In genomic region chr15:80005436-80005835, GRCm38 (mm10) we compare ENCODE assay signal across 11 mouse cellular contexts. TPM values are rescaled to one million over a fixed set of nuclear protein-coding genes. Genes with fewer than 3 reads are reported as not detected.
DNase-seq lines count a peak whose midpoint lies in the region; ATAC-seq and TF ChIP-seq lines count a peak whose summit lies in the region.
"Had no signal": no experiment of that assay in that cellular context is flagged by ENCODE, and none has a peak within 500 bp of the region (broad histone marks: within the 10 kb centered on the region; RNA-seq: fewer than 3 reads in every experiment).

No protein-coding gene starts in this region.

- H3K4me1 ChIP-seq in kidney, embryonic 14.5 days (ENCODE audit: control insufficient read depth, insufficient read depth, low read length), result peaks cover 9% of the 10 kb centered on the region; the same call in 1 of the 2 replicates
- peaks cover 33% of the 10 kb centered on the region for H3K4me1 ChIP-seq in midbrain, embryonic 10.5 days
- H3K4me1 ChIP-seq in midbrain, embryonic 11.5 days (ENCODE audit: control insufficient read depth, insufficient read depth, low read length), result peaks cover 14% of the 10 kb centered on the region
- H3K4me1 ChIP-seq in heart, postnatal 0 days (ENCODE audit: control insufficient read depth, insufficient read depth), result peaks cover 45% of the 10 kb centered on the region
- peaks cover 21% of the 10 kb centered on the region for H3K4me1 ChIP-seq in stomach, embryonic 16.5 days (ENCODE audit: control insufficient read depth, insufficient read depth, low read length)
- H3K4me1 ChIP-seq in hindbrain, embryonic 11.5 days (replicated peaks; ENCODE audit: control insufficient read depth, insufficient read depth, low read length), result peaks cover 10% of the 10 kb centered on the region

- DNase-seq in kidney, postnatal 14 days, result no peak
- DNase-seq in midbrain, embryonic 10.5 days (ENCODE audit: low spot score), result no peak
- no peak for DNase-seq in midbrain, embryonic 11.5 days (ENCODE audit: low spot score, missing footprints)
- DNase-seq in heart, postnatal 0 days (ENCODE audit: low spot score), result peak; percentile 8
- no peak for DNase-seq in hindbrain, embryonic 11.5 days (ENCODE audit: low spot score)
- DNase-seq in right cerebral cortex, postnatal 36 days (ENCODE audit: low spot score in 2 of 2), result no peak
- DNase-seq: thymus, postnatal 36 days had no signal

- TF ChIP-seq CTCF in heart, postnatal 0 days (IDR thresholded peaks at IDR 0.05; ENCODE audit: low read depth), result no peak

- no peak for ATAC-seq in kidney, embryonic 14.5 days (ENCODE audit: low FRiP score, low TSS enrichment)
- no peak for ATAC-seq in midbrain, embryonic 11.5 days (ENCODE audit: low FRiP score)
- ATAC-seq in heart, postnatal 0 days (ENCODE audit: insufficient read depth, low read depth), result no peak
- no peak for ATAC-seq in stomach, embryonic 16.5 days (ENCODE audit: insufficient read depth, low FRiP score)
- ATAC-seq in hindbrain, embryonic 11.5 days (ENCODE audit: low FRiP score), result no peak

- no peak overlapping the region for H3K9ac ChIP-seq in kidney, embryonic 14.5 days (ENCODE audit: low read depth, low read length)
- no peak overlapping the region for H3K9ac ChIP-seq in midbrain, embryonic 11.5 days (ENCODE audit: low read length)
- H3K9ac ChIP-seq in heart, postnatal 0 days (replicated peaks; ENCODE audit: low read depth, low read length), result peak overlapping the region; percentile 31; the same call in 1 of the 2 replicates
- peak overlapping the region; percentile 14; the same call in 1 of the 2 replicates for H3K9ac ChIP-seq in stomach, embryonic 16.5 days (ENCODE audit: low read length)
- H3K9ac ChIP-seq in hindbrain, embryonic 11.5 days (ENCODE audit: low read depth, low read length), result no peak overlapping the region
- H3K9ac ChIP-seq: limb, embryonic 13.5 days; midbrain, embryonic 13.5 days had no signal

- WGBS in kidney, embryonic 14.5 days, result 78% methylated on average over 10 of the region's 10 CpGs
- WGBS in midbrain, embryonic 10.5 days, result 76% methylated on average over 10 of the region's 10 CpGs
- WGBS in midbrain, embryonic 11.5 days, result 72% methylated on average over 10 of the region's 10 CpGs
- 54% methylated on average over 10 of the region's 10 CpGs for WGBS in heart, postnatal 0 days
- 63% methylated on average over 10 of the region's 10 CpGs for WGBS in stomach, embryonic 16.5 days
- WGBS in hindbrain, embryonic 11.5 days, result 76% methylated on average over 10 of the region's 10 CpGs

- H3K27ac ChIP-seq in kidney, embryonic 14.5 days (ENCODE audit: low read depth, low read length), result 0 out of 2 replicates have a peak overlapping the region, but pooled peaks have one; percentile 42
- peak overlapping the region; percentile 85 for H3K27ac ChIP-seq in midbrain, embryonic 10.5 days (replicated peaks)
- no peak overlapping the region for H3K27ac ChIP-seq in midbrain, embryonic 11.5 days (ENCODE audit: low read depth, low read length)
- H3K27ac ChIP-seq in heart, postnatal 0 days (ENCODE audit: low read depth), result peak overlapping the region; percentile 80
- H3K27ac ChIP-seq in stomach, embryonic 16.5 days (ENCODE audit: low read length), result peak overlapping the region; percentile 56
- no peak overlapping the region for H3K27ac ChIP-seq in hindbrain, embryonic 11.5 days (ENCODE audit: low read depth, low read length)
- H3K27ac ChIP-seq: limb, embryonic 13.5 days; midbrain, embryonic 13.5 days had no signal

- no peaks in the 10 kb centered on the region for H3K27me3 ChIP-seq in kidney, embryonic 14.5 days (ENCODE audit: control insufficient read depth, insufficient read depth, low read length)
- peaks cover 48% of the 10 kb centered on the region for H3K27me3 ChIP-seq in midbrain, embryonic 10.5 days (ENCODE audit: low read depth, poor library complexity, severe bottlenecking)
- H3K27me3 ChIP-seq in midbrain, embryonic 11.5 days (ENCODE audit: control insufficient read depth, insufficient read depth, low read length), result peaks cover 1% of the 10 kb centered on the region; the same call in 1 of the 2 replicates
- peaks cover 5% of the 10 kb centered on the region; the same call in 1 of the 2 replicates for H3K27me3 ChIP-seq in heart, postnatal 0 days (ENCODE audit: control insufficient read depth, insufficient read depth, low read length)
- H3K27me3 ChIP-seq in stomach, embryonic 16.5 days (ENCODE audit: control insufficient read depth, insufficient read depth, low read length), result no peaks in the 10 kb centered on the region
- peaks cover 5% of the 10 kb centered on the region for H3K27me3 ChIP-seq in hindbrain, embryonic 11.5 days (ENCODE audit: control insufficient read depth, insufficient read depth, low read length)

- no peak overlapping the region for H3K4me3 ChIP-seq in kidney, embryonic 14.5 days (ENCODE audit: low read length)
- H3K4me3 ChIP-seq in midbrain, embryonic 10.5 days, result no peak overlapping the region
- H3K4me3 ChIP-seq in midbrain, embryonic 11.5 days (ENCODE audit: low read depth, low read length), result no peak overlapping the region
- H3K4me3 ChIP-seq in heart, postnatal 0 days (ENCODE audit: low read depth, low read length), result no peak overlapping the region
- no peak overlapping the region for H3K4me3 ChIP-seq in stomach, embryonic 16.5 days (replicated peaks; ENCODE audit: low read length)
- H3K4me3 ChIP-seq in hindbrain, embryonic 11.5 days (ENCODE audit: low read depth, low read length), result no peak overlapping the region
- H3K4me3 ChIP-seq: limb, embryonic 13.5 days; midbrain, embryonic 13.5 days had no signal

- no peaks in the 10 kb centered on the region for H3K36me3 ChIP-seq in kidney, embryonic 14.5 days (ENCODE audit: control insufficient read depth, insufficient read depth, low read length)
- no peaks in the 10 kb centered on the region for H3K36me3 ChIP-seq in midbrain, embryonic 10.5 days
- no peaks in the 10 kb centered on the region for H3K36me3 ChIP-seq in midbrain, embryonic 11.5 days (ENCODE audit: control insufficient read depth, insufficient read depth, low read length)
- no peaks in the 10 kb centered on the region for H3K36me3 ChIP-seq in heart, postnatal 0 days (replicated peaks; ENCODE audit: control insufficient read depth, insufficient read depth, low read length)
- H3K36me3 ChIP-seq in stomach, embryonic 16.5 days (ENCODE audit: control insufficient read depth, insufficient read depth, low read length), result 0 out of 2 replicates have a peak, but pooled peaks cover 3% of the 10 kb centered on the region
- H3K36me3 ChIP-seq in hindbrain, embryonic 11.5 days (ENCODE audit: control insufficient read depth, insufficient read depth, low read length), result no peaks in the 10 kb centered on the region
- H3K36me3 ChIP-seq: limb, embryonic 13.5 days; midbrain, embryonic 13.5 days had no signal

- H3K9me3 ChIP-seq in kidney, embryonic 14.5 days (ENCODE audit: control insufficient read depth, low read length), result no peaks in the 10 kb centered on the region
- no peaks in the 10 kb centered on the region for H3K9me3 ChIP-seq in midbrain, embryonic 10.5 days (replicated peaks)
- H3K9me3 ChIP-seq in midbrain, embryonic 11.5 days (ENCODE audit: control insufficient read depth, low read length), result no peaks in the 10 kb centered on the region
- no peaks in the 10 kb centered on the region for H3K9me3 ChIP-seq in heart, postnatal 0 days (replicated peaks; ENCODE audit: control insufficient read depth, low read length)
- no peaks in the 10 kb centered on the region for H3K9me3 ChIP-seq in stomach, embryonic 16.5 days (replicated peaks; ENCODE audit: control insufficient read depth, low read length)
- no peaks in the 10 kb centered on the region for H3K9me3 ChIP-seq in hindbrain, embryonic 11.5 days (ENCODE audit: control insufficient read depth, low read length)
- H3K9me3 ChIP-seq: limb, embryonic 13.5 days; midbrain, embryonic 13.5 days had no signal

- TF ChIP-seq EP300 in heart, postnatal 0 days (IDR thresholded peaks at IDR 0.05; ENCODE audit: low read depth), result no peak

- H3K4me2 ChIP-seq in kidney, embryonic 14.5 days (replicated peaks; ENCODE audit: low read depth, low read length), result no peak overlapping the region
- H3K4me2 ChIP-seq in midbrain, embryonic 11.5 days, result no peak overlapping the region
- H3K4me2 ChIP-seq in heart, postnatal 0 days (ENCODE audit: low read depth, low read length), result peak overlapping the region; percentile 27; the same call in 1 of the 2 replicates
- no peak overlapping the region for H3K4me2 ChIP-seq in stomach, embryonic 16.5 days (ENCODE audit: low read depth, low read length)
- no peak overlapping the region for H3K4me2 ChIP-seq in hindbrain, embryonic 11.5 days (replicated peaks; ENCODE audit: low read depth, low read length)
- H3K4me2 ChIP-seq: limb, embryonic 13.5 days; midbrain, embryonic 13.5 days had no signal

RNA-seq across cellular contexts. Expression of gene Pdgfb, which starts 9.3 kb away (rescaled TPM):
- polyA plus RNA-seq in kidney, embryonic 14.5 days (2014; fragmentation: Nextera tagmentation; extraction: Ambion mirVana), result 5.0 and 5.8 TPM in 2 replicates
- polyA plus RNA-seq in midbrain, embryonic 10.5 days (2016; fragmentation: Nextera tagmentation; extraction: Ambion mirVana), result 1.4 and 1.7 TPM in 2 replicates
- 1.5 and 2.0 TPM in 2 replicates for polyA plus RNA-seq in midbrain, embryonic 11.5 days (2014; fragmentation: Nextera tagmentation; extraction: Ambion mirVana)
- total RNA-seq in heart, postnatal 0 days (2014; rRNA removed; ENCODE audit: low replicate concordance), result 32.2 and 33.7 TPM in 2 replicates
- polyA plus RNA-seq in heart, postnatal 0 days (2015; fragmentation: Nextera tagmentation; extraction: Ambion mirVana), result 3.3 and 3.5 TPM in 2 replicates
- polyA plus RNA-seq in stomach, embryonic 16.5 days (2015; fragmentation: Nextera tagmentation; extraction: Ambion mirVana), result 2.9 and 3.4 TPM in 2 replicates
- polyA plus RNA-seq in hindbrain, embryonic 11.5 days (2014; fragmentation: Nextera tagmentation; extraction: Ambion mirVana), result 1.9 and 2.2 TPM in 2 replicates

RNA-seq across cellular contexts. Expression of gene Cbx7, which starts 34.5 kb away (rescaled TPM):
- 1.5 and 2.0 TPM in 2 replicates for polyA plus RNA-seq in kidney, embryonic 14.5 days (2014; fragmentation: Nextera tagmentation; extraction: Ambion mirVana)
- polyA plus RNA-seq in midbrain, embryonic 10.5 days (2016; fragmentation: Nextera tagmentation; extraction: Ambion mirVana), result 2.9 and 3.5 TPM in 2 replicates
- 1.4 and 1.9 TPM in 2 replicates for polyA plus RNA-seq in midbrain, embryonic 11.5 days (2014; fragmentation: Nextera tagmentation; extraction: Ambion mirVana)
- total RNA-seq in heart, postnatal 0 days (2014; rRNA removed; ENCODE audit: low replicate concordance), result 0.50 and 2.1 TPM in 2 replicates
- 0.82 and 1.0 TPM in 2 replicates for polyA plus RNA-seq in heart, postnatal 0 days (2015; fragmentation: Nextera tagmentation; extraction: Ambion mirVana)
- 5.7 and 6.9 TPM in 2 replicates for polyA plus RNA-seq in stomach, embryonic 16.5 days (2015; fragmentation: Nextera tagmentation; extraction: Ambion mirVana)
- 1.7 and 2.2 TPM in 2 replicates for polyA plus RNA-seq in hindbrain, embryonic 11.5 days (2014; fragmentation: Nextera tagmentation; extraction: Ambion mirVana)

Comparison
In these comparisons a context has a peak if more than half of its experiments do, and no peak if none do; other contexts are left out.
1. H3K27ac ChIP-seq: peak in kidney, embryonic 14.5 days (single experiment), midbrain, embryonic 10.5 days (single experiment), heart, postnatal 0 days (single experiment) and stomach, embryonic 16.5 days (single experiment); none in midbrain, embryonic 11.5 days (single experiment) and hindbrain, embryonic 11.5 days (single experiment).
2. H3K9ac ChIP-seq: peak in heart, postnatal 0 days (single experiment) and stomach, embryonic 16.5 days (single experiment); none in kidney, embryonic 14.5 days (single experiment), midbrain, embryonic 11.5 days (single experiment) and hindbrain, embryonic 11.5 days (single experiment).